Mouse (Mus musculus): Measurements from ENCODE around the gene Myo15. TPM values are rescaled to one million over a fixed set of nuclear protein-coding genes. Genes with fewer than 3 reads are reported as not detected.
"Not testable (repeated sequence)": the region's sequence is repeated elsewhere in the genome, so short reads cannot be mapped to it uniquely, and the experiment has no call there.

Myo15 gene
- polyA plus RNA-seq, 1 experiment from 2014 or later, result 0.32 TPM

DNA sequence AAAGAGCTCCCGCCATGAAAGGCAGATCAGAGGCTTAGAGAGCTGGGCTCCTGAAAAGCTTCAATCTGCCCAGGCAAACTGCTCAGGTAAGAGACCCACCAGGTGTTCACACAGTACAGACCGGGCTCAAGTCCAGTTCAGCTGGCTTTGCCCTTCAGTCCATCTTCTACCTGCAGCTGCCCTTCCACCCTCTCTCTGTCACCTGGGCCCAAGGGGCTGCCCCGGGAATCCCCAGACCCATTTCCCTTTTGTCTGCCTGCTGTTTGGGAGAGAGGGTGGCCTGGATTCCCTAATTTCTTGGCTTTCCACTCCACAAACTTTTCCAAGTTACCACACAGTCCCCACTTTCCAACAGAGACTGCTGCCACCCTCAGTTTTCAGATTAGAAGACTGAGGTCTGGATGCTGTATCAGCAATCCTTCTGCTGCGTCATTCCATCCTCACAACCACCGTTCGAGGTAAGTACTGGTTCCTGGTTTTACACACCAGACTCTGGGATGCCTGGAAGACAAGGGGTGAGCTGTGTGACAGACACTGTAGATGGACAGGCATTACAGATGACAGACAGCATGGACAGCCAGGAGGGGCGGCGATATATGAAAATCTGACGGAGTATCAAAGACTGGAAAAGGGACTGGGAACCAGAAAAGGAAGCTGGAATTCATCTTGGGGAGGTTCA, 67.2 kb downstream of the Myo15 start, which contains the start of gene Alkbh5:
Gene Alkbh5, plus strand, starts transcription at position 202 of the 679 bp plus-strand sequence.
- Histone ChIP-seq H3K9ac (peak within 1 kb of the TSS; percentile 84), H3K4me1 (replicated peaks) (peaks cover 41% of the 10 kb centered on the region), H3K36me3 (replicated peaks) (0 out of 2 replicates have a peak, but pooled peaks cover under 1% of the 10 kb centered on the region), H3K27me3 (peaks cover 7% of the 10 kb centered on the region; the same call in 1 of the 2 replicates), H3K4me3 (replicated peaks) (peak within 1 kb of the TSS; percentile 96), H3K27ac (replicated peaks) (peak within 1 kb of the TSS; percentile 98), H3K4me2 (peak within 1 kb of the TSS; percentile 93), H3K9me3 (replicated peaks) (no peaks in the 10 kb centered on the region)
- ATAC-seq (ENCODE audit: insufficient read depth), result no peak
- 28% methylated on average over 9 of the region's 9 CpGs for WGBS (ENCODE audit: insufficient replicate concordance)

DNA sequence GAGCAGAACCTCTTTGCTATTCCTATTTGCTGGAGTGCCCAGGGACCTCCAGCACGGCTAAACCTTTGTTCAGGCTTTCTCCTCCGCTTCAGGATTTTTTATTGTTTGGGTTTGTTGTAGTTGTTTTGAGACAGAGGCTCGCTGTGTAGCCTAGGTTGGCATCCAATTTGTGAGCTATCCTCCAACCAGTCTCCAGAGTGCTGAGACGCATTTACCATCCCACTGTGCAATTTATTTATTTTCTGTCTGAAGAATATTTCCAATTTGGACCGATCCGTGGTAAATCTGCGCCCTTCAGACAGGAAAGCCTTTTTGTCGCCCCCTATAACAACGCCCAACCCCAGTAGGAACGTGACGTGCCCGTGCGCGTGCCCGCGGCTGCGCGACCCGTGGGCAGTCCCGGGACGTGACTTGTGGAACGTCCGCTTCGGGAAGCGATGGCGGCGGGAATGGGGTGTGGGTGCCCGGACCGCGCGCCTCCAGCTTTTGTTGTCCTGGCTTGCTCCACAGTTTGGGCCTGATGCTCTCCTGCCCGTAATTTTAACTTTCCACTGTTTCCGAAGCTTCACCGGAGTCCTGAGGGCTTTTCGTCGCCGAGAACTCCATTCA, 67.8 kb downstream of the Myo15 start:
- Histone ChIP-seq H3K4me1 (replicated peaks) (peaks cover 46% of the 10 kb centered on the region), H3K27me3 (peaks cover 4% of the 10 kb centered on the region; the same call in 1 of the 2 replicates), H3K4me3 (replicated peaks) (peak overlapping the region; percentile 96), H3K4me2 (peak overlapping the region; percentile 93), H3K9ac (peak overlapping the region; percentile 84), H3K9me3 (replicated peaks) (no peaks in the 10 kb centered on the region), H3K27ac (replicated peaks) (peak overlapping the region; percentile 98), H3K36me3 (replicated peaks) (peaks cover 6% of the 10 kb centered on the region)
- under 1% methylated on average over 37 of the region's 37 CpGs for WGBS (ENCODE audit: insufficient replicate concordance)
- peak; percentile 65 for ATAC-seq (ENCODE audit: insufficient read depth)

- WGBS (ENCODE audit: insufficient replicate concordance), result under 1% methylated on average over 90 of the region's 91 CpGs
- H3K9ac ChIP-seq, result peak overlapping the region; percentile 99
- H3K27me3 ChIP-seq, result no peaks in the 10 kb centered on the region
- peaks cover 47% of the 10 kb centered on the region for H3K4me1 ChIP-seq (replicated peaks)
- peak overlapping the region; percentile 96 for H3K4me3 ChIP-seq (replicated peaks)
- peak; percentile 85 for ATAC-seq (ENCODE audit: insufficient read depth)
- H3K4me2 ChIP-seq, result peak overlapping the region; percentile 93
- H3K36me3 ChIP-seq (replicated peaks), result peaks cover 13% of the 10 kb centered on the region
- H3K27ac ChIP-seq (replicated peaks), result peak overlapping the region; percentile 98
- no peaks in the 10 kb centered on the region for H3K9me3 ChIP-seq (replicated peaks)
These were observed 68.6 kb downstream of the Myo15 start for GRCm38 (mm10) chr11:60537468-60538347.

DNA sequence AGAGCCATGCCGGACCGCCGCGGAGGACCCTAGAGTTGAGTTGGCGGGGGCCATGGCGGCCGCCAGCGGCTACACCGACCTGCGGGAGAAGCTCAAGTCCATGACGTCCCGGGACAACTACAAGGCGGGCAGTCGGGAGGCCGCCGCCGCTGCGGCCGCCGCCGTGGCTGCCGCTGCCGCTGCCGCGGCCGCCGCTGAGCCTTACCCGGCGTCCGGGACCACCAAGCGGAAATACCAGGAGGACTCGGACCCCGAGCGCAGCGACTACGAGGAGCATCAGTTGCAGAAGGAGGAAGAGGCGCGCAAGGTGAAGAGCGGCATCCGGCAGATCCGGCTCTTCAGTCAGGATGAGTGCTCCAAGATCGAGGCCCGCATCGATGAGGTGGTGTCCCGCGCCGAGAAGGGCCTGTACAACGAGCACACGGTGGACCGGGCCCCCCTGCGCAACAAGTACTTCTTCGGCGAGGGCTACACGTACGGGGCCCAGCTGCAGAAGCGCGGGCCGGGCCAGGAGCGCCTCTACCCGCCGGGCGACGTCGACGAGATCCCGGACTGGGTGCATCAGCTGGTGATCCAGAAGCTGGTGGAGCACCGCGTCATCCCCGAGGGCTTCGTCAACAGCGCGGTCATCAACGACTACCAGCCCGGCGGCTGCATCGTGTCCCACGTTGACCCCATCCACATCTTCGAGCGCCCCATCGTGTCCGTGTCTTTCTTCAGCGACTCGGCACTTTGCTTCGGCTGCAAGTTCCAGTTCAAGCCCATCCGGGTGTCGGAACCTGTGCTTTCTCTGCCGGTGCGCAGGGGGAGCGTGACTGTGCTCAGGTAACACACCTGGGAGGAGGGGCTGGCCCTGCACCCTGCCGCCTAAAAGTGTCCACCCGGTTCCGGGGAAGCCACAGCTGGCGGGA, 69.5 kb downstream of the Myo15 start:
- under 1% methylated on average over 93 of the region's 93 CpGs for WGBS (ENCODE audit: insufficient replicate concordance)
- peak overlapping the region; percentile 98 for H3K27ac ChIP-seq (replicated peaks)

DNA sequence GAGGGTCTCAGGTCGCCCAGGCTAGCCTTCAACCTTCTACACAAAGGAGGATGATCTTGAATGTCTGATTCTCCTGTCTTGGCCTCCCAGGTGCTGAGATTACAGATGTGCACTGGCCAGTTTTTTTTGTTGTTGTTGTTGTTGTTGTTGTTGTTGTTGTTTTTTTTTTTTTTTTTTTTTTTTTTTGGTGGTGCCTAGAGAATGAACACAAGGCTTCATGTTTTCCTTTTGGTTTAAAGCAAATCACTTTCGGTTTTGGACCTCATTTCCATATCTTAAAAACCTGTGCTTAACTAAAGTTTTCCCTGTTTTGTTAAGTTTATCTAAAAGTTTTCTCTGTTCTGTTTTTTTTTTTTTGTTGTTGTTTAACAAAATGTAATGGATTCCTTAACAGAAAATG, 70.4 kb downstream of the Myo15 start:
- 4% methylated on average over 2 of the region's 2 CpGs for WGBS (ENCODE audit: insufficient replicate concordance)
- no peak overlapping the region for H3K27ac ChIP-seq (replicated peaks)
- ATAC-seq (ENCODE audit: insufficient read depth), result no peak

More for the DNA sequence above, 69.5 kb downstream of the Myo15 start:
- Histone ChIP-seq H3K9me3 (replicated peaks) (no peaks in the 10 kb centered on the region), H3K4me1 (replicated peaks) (peaks cover 47% of the 10 kb centered on the region), H3K4me2 (peak overlapping the region; percentile 93), H3K36me3 (replicated peaks) (peaks cover 18% of the 10 kb centered on the region), H3K27me3 (no peaks in the 10 kb centered on the region), H3K4me3 (replicated peaks) (peak overlapping the region; percentile 96), H3K9ac (peak overlapping the region; percentile 99)
- ATAC-seq (ENCODE audit: insufficient read depth), result peak; percentile 37

DNA sequence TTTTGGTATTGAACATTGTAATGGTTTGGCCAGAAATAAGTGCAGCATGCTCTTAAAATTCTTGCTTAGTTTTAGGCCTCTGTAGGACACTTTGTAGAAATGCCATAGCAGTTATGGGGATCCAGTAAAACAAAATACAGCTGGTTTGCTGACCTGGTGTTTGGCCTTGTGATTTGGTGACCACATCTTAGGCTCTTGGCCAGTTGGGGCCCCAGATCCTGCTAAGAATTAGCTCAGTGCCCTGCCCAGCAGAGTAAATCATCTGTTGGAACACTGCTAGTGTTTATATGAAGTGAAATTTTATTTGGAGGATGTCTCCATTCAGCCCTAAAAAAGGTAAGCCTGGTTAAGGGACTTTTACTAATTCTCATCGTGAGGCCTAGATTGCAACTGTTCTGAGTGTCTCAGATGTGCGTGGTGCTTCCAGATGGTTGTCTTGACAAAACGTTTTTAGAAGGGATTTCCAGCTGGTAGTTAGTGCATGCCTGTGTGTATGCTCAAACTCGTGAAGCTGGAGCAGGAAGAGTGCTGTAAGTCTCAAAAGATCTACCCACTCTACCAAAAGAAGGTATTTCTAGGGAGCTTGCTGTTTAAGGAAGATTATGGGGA, 71.0 kb downstream of the Myo15 start:
- Histone ChIP-seq H3K27me3 (no peaks in the 10 kb centered on the region), H3K9ac (peak overlapping the region; percentile 31), H3K4me3 (replicated peaks) (peak overlapping the region; percentile 96), H3K27ac (replicated peaks) (peak overlapping the region; percentile 42), H3K9me3 (replicated peaks) (no peaks in the 10 kb centered on the region), H3K4me2 (peak overlapping the region; percentile 93), H3K4me1 (replicated peaks) (peaks cover 50% of the 10 kb centered on the region), H3K36me3 (replicated peaks) (peaks cover 22% of the 10 kb centered on the region)
- no peak for ATAC-seq (ENCODE audit: insufficient read depth)
- WGBS (ENCODE audit: insufficient replicate concordance), result 15% methylated on average over 4 of the region's 4 CpGs

More for the DNA sequence above, 70.4 kb downstream of the Myo15 start:
- Histone ChIP-seq H3K36me3 (replicated peaks) (peaks cover 19% of the 10 kb centered on the region), H3K9ac (peak overlapping the region; percentile 99), H3K4me3 (replicated peaks) (peak overlapping the region; percentile 96), H3K27me3 (no peaks in the 10 kb centered on the region), H3K9me3 (replicated peaks) (no peaks in the 10 kb centered on the region), H3K4me1 (replicated peaks) (peaks cover 47% of the 10 kb centered on the region), H3K4me2 (peak overlapping the region; percentile 93)

DNA sequence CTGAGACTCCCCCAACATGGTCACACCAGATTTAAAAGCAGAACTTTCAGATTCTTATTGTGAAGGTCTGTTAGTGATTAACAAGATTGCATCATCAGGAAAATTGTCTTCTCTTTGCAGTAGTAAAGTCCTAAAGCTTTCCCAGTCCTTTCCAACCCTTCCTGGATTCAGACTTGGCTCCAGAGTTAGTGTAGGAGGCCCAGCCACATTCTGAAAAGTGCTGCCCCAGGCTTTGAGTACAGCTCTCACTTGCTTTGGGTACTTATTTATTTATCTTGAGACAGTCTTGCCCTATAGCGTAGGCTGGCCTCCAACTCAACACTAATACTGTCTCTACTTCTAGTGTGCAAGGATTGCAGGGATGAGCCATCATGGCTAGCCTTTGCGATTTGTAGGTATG, 71.6 kb downstream of the Myo15 start:
- WGBS (ENCODE audit: insufficient replicate concordance), result 72% methylated on average over 2 of the region's 2 CpGs
- Histone ChIP-seq H3K9ac (peak overlapping the region; percentile 31; the same call in 1 of the 2 replicates), H3K27ac (replicated peaks) (peak overlapping the region; percentile 42), H3K4me3 (replicated peaks) (peak overlapping the region; percentile 96), H3K9me3 (replicated peaks) (no peaks in the 10 kb centered on the region), H3K4me1 (replicated peaks) (peaks cover 48% of the 10 kb centered on the region), H3K4me2 (peak overlapping the region; percentile 93), H3K27me3 (no peaks in the 10 kb centered on the region), H3K36me3 (replicated peaks) (peaks cover 23% of the 10 kb centered on the region)
- ATAC-seq (ENCODE audit: insufficient read depth), result no peak

DNA sequence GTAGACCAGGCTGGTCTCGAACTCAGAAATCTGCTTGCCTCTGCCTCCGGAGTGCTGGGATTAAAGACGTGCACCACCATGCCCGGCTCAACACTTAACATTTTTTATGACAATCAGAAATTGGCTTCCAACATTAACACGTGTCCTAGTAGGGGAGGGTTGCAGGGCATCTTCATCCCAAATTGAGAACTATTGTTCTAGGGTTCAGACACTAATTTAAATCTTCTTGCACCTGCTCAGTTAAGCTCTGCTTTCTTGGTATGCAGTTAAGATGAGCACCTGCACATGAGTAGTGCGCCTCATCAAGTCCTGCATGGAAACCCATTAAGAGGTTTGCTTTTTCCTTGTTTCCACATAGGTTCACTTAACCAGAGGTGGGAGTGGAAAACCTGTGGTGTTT, 72.7 kb downstream of the Myo15 start:
- peaks cover 23% of the 10 kb centered on the region for H3K36me3 ChIP-seq (replicated peaks)
- no peaks in the 10 kb centered on the region for H3K9me3 ChIP-seq (replicated peaks)
- H3K4me3 ChIP-seq (replicated peaks), result no peak overlapping the region
- H3K4me2 ChIP-seq, result no peak overlapping the region
- WGBS (ENCODE audit: insufficient replicate concordance), result 85% methylated on average over 6 of the region's 6 CpGs
- H3K4me1 ChIP-seq (replicated peaks), result peaks cover 38% of the 10 kb centered on the region
- no peaks in the 10 kb centered on the region for H3K27me3 ChIP-seq
- no peak for ATAC-seq (ENCODE audit: insufficient read depth)
- no peak overlapping the region for H3K9ac ChIP-seq
- H3K27ac ChIP-seq (replicated peaks), result no peak overlapping the region

- H3K9ac ChIP-seq; ATAC-seq (ENCODE audit: insufficient read depth); H3K4me2 ChIP-seq; H3K4me3 ChIP-seq (replicated peaks); H3K27ac ChIP-seq (replicated peaks); H3K27me3 ChIP-seq; H3K9me3 ChIP-seq (replicated peaks): not testable (repeated sequence)
- H3K36me3 ChIP-seq (replicated peaks), result peaks cover 35% of the 10 kb centered on the region
- WGBS (ENCODE audit: insufficient replicate concordance), result 81% methylated on average over 5 of the region's 5 CpGs
- peaks cover 36% of the 10 kb centered on the region for H3K4me1 ChIP-seq (replicated peaks)
These were observed 74.1 kb downstream of the Myo15 start for GRCm38 (mm10) chr11:60543211-60543610.

GRCm38 (mm10) chr11:60545433-60545832, 76.3 kb downstream of the Myo15 start:
- H3K27ac ChIP-seq (replicated peaks), result no peak overlapping the region
- peaks cover 18% of the 10 kb centered on the region for H3K4me1 ChIP-seq (replicated peaks)
- H3K36me3 ChIP-seq (replicated peaks), result peaks cover 55% of the 10 kb centered on the region
- 86% methylated on average over 4 of the region's 4 CpGs for WGBS (ENCODE audit: insufficient replicate concordance)
- ATAC-seq (ENCODE audit: insufficient read depth), result no peak
- H3K9me3 ChIP-seq (replicated peaks), result no peaks in the 10 kb centered on the region
- H3K27me3 ChIP-seq, result no peaks in the 10 kb centered on the region
- H3K9ac ChIP-seq, result no peak overlapping the region
- no peak overlapping the region for H3K4me3 ChIP-seq (replicated peaks)
- H3K4me2 ChIP-seq, result no peak overlapping the region
